Mouse (Mus musculus): ENCODE measurements around the gene Ugt1a6b. TPM values are rescaled to one million over a fixed set of nuclear protein-coding genes. Genes with fewer than 3 reads are reported as not detected.

Ugt1a6b gene
- polyA plus RNA-seq (2012) = not detected in 2 replicates

DNA sequence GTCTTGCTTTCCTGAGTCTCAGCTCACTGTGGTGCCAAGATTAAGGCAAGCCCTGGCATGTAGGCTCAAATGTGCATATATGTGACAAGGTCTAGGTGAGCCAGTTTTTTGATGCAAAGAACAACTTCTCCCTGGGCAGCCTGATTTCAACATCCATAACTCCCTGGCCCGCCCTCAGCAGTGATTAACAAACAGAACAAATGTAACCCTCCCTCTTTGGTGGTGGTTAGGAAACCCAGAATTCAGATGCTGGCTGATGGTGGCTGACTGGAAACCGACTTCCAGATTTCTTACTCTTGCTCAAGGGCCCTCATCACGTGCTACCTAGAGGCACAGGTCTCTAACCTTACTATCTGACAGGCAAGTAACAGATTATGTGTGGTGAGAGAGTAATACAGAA is at the start of gene Ugt1a6b:
Ugt1a6b (plus strand) TSS at position 234 of the 400 bp plus-strand sequence.

DNA sequence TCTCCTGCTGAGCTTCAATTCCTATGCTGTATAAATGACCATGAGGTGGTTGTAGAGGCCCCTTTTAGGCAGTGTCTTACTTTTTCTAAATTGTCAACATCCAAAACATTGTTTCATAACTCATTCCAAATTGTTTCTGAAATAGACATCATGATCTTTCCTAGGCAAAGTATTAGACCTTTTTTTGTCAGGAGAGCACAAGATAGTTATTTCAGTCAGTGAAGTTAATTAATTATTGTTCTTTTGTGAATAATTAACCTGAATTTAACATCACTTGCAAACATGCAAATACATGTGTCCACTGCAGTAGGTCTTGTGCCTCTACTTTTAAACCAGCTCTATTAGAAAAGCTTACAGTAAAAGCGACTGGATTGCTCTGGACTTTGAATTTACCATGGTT is 48.0 kb upstream of the Ugt1a6b start, which contains the start of gene Ugt1a10:
Ugt1a10 (plus strand) TSS at position 301 of the 400 bp plus-strand sequence.

DNA sequence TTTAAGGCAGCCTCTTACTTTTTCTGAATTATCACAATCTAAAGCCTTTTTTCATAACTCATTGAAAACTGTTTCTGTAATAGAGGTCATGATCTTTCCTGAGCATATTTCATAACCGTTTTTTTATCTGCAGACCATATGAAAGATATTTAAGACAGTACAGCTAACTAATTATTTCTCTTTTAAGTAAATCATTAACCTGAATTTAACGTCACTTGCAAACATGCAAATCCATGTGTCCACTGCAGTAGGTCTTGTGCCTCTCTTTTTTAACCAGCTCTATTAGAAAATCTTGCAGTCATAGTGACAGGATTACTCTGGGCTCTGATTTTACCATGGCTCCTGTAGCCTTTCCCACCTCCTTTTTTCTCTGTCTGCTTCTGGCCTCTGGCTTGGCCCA is 32.6 kb upstream of the Ugt1a6b start, which contains the start of gene Ugt1a9:
Ugt1a9 (plus strand) TSS at position 306 of the 400 bp plus-strand sequence.

DNA sequence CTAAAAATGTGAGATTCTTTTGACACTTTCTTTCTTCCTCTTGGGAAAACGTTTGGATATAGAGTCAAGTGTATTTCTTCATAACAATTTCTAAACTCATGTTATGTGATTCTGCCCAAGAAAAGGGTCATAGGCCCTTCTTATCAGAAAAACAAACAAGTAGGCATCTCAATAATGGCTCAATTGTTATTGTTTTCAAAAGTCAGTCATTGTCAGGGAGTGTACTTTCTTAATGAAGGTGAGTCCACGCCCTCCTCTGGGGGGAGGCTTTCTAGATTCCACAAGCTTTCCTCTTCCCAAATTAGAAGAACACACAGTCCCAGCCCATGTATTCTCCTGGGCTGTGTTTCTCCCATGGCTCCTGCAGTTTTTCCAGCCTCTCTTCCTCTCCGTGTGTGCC is 15.5 kb upstream of the Ugt1a6b start, which contains the start of gene Ugt1a8:
Ugt1a8 (plus strand) TSS at position 301 of the 400 bp plus-strand sequence.

DNA sequence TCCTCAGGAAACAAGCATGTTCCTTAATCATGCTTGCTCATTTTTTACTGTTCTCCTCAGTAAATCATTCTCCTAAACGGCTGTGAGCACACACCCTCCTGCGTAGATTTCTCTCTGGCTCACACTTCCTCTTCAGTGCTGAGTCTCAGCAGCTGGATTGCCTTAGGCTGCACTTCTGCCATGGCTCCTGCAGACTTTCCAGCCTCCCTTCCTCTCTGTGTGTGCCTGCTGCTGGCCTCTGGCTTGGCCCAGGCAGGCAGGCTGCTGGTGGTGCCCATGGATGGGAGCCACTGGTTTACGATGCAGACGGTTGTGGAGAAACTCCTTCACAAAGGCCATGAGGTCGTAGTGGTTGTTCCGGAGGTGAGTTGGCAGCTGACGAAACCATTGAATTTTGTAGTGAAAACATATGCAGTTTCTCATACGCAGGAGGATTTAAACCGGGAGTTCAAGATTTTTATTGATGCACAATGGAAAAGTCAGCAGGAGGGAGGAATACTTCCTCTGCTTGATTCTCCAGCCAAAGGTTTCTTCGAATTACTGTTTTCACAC is 8.0 kb upstream of the Ugt1a6b start, which contains the start of gene Ugt1a7c:
Ugt1a7c (plus strand) TSS at position 122 of the 552 bp plus-strand sequence.

DNA sequence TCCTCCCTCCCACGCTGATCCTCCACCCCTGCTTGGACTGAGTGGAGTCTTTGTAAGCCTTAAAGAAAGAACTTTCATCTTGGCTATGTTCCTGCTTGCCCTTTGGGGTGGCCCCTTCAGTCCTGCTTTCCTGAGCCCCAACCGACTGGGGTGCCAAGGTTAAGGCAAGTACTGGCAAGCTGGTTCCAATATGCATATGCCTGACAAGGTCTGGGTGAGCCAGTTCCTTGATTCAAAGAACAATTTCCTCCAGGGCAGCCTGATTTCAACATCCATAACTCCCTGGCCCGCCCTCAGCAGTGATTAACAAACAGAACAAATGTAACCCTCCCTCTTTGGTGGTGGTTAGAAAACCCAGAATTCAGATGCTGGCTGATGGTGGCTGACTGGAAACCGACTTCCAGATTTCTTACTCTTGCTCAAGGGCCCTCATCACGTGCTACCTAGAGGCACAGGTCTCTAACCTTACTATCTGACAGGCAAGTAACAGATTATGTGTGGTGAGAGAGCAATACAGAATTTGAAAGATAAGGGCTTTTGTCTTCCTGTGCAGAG is 31.5 kb downstream of the Ugt1a6b start, which contains the start of gene Ugt1a6a:
Ugt1a6a (plus strand) TSS at position 353 of the 555 bp plus-strand sequence.

DNA sequence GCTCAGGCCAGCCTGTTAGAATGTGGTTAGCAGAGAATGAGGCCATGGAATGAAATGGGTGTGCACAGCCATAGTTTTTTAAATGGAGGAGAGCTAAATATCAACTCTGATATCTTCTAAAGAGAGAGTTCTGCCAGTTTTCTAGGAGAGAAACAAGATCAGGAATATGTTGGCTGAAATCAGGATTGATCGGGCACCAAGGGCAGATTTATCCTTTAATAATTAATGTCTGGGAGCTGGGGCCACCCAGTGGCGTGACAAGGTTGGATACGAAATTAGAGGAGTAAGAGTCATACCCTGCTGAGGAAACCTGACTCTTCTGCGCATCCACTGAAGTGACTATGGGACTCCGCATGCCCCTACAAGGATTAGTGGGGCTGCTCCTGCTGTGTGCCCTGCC is 62.7 kb downstream of the Ugt1a6b start, which contains the start of gene Ugt1a5:
Ugt1a5 (plus strand) TSS at position 302 of the 400 bp plus-strand sequence.

DNA sequence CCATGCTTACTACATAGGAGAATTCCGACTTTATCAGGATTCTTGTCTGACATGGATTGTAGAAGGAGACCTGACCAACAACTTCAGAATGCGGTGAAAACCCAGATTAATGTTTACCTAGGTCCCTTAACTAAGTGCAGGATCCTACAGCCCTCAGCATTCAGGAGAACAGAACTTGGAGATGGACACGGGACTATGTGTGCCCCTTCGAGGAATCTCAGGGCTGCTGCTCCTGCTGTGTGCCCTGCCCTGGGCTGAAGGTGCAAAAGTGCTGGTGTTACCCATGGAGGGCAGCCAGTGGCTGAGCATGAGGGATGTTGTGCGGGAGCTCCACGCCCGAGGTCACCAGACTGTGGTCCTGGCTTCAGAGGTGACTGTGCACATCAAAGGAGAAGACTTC is 97.4 kb downstream of the Ugt1a6b start, which contains the start of gene Ugt1a2:
Ugt1a2 (plus strand) TSS at position 146 of the 400 bp plus-strand sequence.

DNA sequence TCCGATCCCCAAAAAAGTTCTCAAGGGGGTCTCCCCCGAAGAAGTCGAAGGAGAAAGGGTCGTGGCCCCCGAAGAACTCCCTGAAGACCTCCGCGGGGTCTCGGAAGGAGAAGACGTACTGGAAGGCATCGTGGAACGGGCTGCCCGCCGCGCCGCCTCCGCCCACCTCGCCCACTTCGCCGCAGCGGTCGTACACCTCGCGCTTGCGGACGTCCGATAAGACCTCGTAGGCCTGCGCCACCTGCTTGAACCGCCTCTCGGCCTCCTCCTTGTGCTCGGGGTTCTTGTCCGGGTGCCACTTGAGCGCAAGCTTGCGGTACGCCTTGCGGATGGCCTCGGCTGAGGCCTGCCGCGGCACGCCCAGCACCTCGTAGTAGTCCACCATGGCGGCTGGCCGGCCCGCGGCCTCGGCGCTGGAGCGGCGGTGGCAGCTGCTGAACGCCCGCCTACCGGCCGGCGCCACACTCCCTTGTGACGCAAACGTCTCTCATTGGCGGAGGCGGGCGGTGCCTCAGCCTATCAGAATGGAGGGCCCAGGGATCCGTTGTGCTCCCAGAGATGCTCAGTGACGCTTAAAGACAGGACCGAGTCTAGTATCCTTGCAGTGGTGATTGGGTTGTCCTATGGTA is 102.4 kb downstream of the Ugt1a6b start, which contains the start of gene Dnajb3:
Dnajb3 (minus strand) TSS at position 489 of the 629 bp plus-strand sequence.

DNA sequence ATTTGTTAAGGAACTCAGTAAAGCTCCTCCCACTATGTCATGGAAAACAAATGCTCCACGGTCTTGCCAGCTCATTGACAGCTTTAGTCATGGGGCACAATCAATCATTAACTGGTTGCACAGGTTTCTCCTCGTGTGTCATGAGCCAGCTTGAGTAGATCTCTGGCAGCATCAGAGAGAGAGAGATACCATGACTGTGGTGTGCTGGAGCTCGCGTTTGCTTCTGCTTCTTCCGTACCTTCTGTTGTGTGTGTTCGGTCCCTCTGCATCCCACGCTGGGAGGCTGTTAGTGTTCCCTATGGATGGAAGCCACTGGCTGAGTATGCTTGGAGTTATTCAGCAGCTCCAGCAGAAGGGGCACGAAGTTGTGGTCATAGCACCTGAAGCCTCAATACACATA is 108.8 kb downstream of the Ugt1a6b start, which contains the start of gene Ugt1a1:
Ugt1a1 (plus strand) TSS at position 148 of the 400 bp plus-strand sequence.

DNA sequence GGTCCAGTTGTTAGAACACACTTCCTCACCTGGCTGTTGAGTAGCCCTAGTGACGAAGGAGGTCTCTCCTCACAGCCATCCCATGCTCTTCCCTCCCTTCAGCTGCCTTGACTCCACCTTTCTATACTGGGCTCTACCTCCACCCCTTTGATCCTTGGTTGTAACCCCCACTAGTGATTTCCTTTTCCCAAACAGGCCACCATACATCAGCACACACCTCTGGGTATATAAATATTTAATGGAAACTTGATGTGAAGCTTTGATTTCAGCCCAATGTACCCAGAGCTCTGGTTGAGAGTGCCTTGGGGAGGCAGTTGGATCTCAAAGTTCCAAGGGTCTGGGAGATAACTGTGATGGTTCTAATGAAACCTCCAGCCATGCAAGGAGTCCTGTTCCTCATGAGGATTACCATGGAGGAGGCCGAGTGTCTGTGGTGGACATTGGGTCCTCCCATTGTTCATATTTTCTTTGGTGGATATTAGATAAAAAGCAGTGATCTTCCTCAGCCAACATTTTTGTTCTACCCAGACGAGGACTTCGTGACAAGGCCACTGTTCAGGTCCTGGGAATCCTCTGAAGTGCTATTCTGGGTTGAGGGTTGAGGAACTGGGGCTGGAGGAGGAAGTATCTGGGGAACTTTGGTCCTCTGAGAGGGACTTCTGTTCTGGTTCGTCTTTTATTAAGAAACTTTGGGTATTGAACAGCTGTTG is 123.8 kb downstream of the Ugt1a6b start, which contains the start of gene Mroh2a:
Mroh2a (plus strand) TSS at position 317 of the 710 bp plus-strand sequence.

Other genes with a start within 250 kb of the Ugt1a6b start
- gene Dgkd, start 250.0 kb upstream of the Ugt1a6b start, polyA plus RNA-seq (2012) = 20.3 and 21.1 TPM in 2 replicates
- 0.50 and 0.74 TPM in 2 replicates for gene Usp40, start 94.7 kb upstream of the Ugt1a6b start, polyA plus RNA-seq (2012)
- 0.10 TPM in 1 of 2 replicates, not detected in the other for gene Ugt1a10, start 47.9 kb upstream of the Ugt1a6b start, polyA plus RNA-seq (2012)
- not detected in 2 replicates for gene Ugt1a9, start 32.5 kb upstream of the Ugt1a6b start, polyA plus RNA-seq (2012)
- not detected in 2 replicates for gene Ugt1a8, start 15.4 kb upstream of the Ugt1a6b start, polyA plus RNA-seq (2012)
- gene Ugt1a7c, start 8.2 kb upstream of the Ugt1a6b start, polyA plus RNA-seq (2012) = 3.4 and 6.4 TPM in 2 replicates
- gene Ugt1a6a, start 31.6 kb downstream of the Ugt1a6b start, polyA plus RNA-seq (2012) = 0.02 and 0.13 TPM in 2 replicates
- gene Ugt1a5, start 62.8 kb downstream of the Ugt1a6b start, polyA plus RNA-seq (2012) = not detected in 2 replicates
- gene Ugt1a2, start 97.3 kb downstream of the Ugt1a6b start, polyA plus RNA-seq (2012) = not detected in 2 replicates
- gene Dnajb3, start 102.5 kb downstream of the Ugt1a6b start, polyA plus RNA-seq (2012) = 1.3 and 2.8 TPM in 2 replicates
- not detected in 2 replicates for gene Ugt1a1, start 108.7 kb downstream of the Ugt1a6b start, polyA plus RNA-seq (2012)
- gene Mroh2a, start 123.7 kb downstream of the Ugt1a6b start, polyA plus RNA-seq (2012) = 0.02 TPM in 2 replicates
- 26.4 and 33.5 TPM in 2 replicates for gene Hjurp, start 174.4 kb downstream of the Ugt1a6b start, polyA plus RNA-seq (2012)
- not detected in 2 replicates for gene Trpm8, start 174.4 kb downstream of the Ugt1a6b start, polyA plus RNA-seq (2012)